Mouse (Mus musculus) erythroblast, embryonic 14.5 days (primary cell): ENCODE results near the gene Deaf1.

Experiments used
- GATA1 ChIP-seq: IDR thresholded peaks from 2 replicates; pipeline ENCODE4 v1.6.1; 2012; ENCODE audit warnings: low read length, inconsistent platforms, mixed read lengths
- TAL1 ChIP-seq: IDR thresholded peaks from 3 replicates; pipeline ENCODE4 v1.6.1; 2012; ENCODE audit warnings: low read length, inconsistent platforms, mixed read lengths

DNA sequence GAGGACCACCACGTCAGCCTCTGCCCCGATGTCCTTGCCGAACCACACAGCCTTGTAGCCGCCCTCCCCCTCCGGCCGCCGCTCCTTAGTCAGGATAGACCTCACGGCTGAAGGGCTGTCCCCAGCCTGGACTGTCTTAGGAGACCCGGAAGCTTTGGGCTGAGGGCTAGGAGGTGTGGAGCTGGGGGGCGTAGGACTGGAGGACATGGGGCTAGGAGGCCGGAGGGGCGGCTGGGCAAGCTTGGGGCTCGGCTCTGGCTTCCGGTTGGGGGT lies 58.3 kb downstream of the Deaf1 start:
- TF ChIP-seq TAL1 = no peak
- no peak for TF ChIP-seq GATA1
